Mouse (Mus musculus) spleen, postnatal 4 days (tissue): ENCODE measurements around the gene Cacna2d2.

ENCODE experiments used
- DNase-seq, 2 experiments: peaks; one replicate each; pipeline ENCODE4 v3.0.0; 2022; ENCODE audit warnings: low spot score in 2 of 2

The Cacna2d2 gene

DNA sequence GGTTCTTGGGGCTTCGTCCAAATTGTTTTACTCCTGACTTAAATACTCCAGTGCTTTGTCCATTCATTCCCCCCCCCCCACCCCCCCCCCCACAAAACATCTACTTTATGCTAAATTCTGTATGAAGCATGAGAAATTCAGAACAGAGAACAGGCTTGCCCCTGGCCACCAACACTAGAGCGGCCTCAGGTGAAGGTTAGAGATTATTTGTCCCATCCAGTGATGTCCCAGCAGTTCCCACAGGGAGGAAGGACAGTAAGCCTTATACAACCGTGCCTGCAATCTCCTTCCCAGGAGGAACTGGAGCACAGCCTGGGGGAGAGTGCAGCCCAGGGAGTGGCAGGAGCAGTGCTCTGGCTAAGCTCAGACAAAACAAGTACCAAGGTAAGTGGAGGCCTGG lies 179.2 kb downstream of the Cacna2d2 start, which contains the start of gene Naa80:
Gene Naa80 (plus strand): TSS at position 301 of the 400 bp plus-strand sequence.
- DNase-seq: no peak
